Mouse (Mus musculus) liver, adult 2 months (tissue): Measurements from ENCODE around the gene Map3k15.
A peak's percentile ranks its signal among the peaks of the same experiment; 100 is the strongest.

Experiments used
- CTCF ChIP-seq: fragments of 200-500 bp; IDR thresholded peaks from 2 replicates; pipeline ENCODE4 v1.5.1; 2011; ENCODE audit warnings: low read depth, low read length, control low read depth
- POLR2A ChIP-seq: fragments of 200-500 bp; IDR thresholded peaks from 2 replicates; pipeline ENCODE4 v1.6.1; 2011; ENCODE audit warnings: low read length, control low read depth; ENCODE audit not compliant: insufficient read depth; ENCODE audit errors: extremely low read depth

DNA sequence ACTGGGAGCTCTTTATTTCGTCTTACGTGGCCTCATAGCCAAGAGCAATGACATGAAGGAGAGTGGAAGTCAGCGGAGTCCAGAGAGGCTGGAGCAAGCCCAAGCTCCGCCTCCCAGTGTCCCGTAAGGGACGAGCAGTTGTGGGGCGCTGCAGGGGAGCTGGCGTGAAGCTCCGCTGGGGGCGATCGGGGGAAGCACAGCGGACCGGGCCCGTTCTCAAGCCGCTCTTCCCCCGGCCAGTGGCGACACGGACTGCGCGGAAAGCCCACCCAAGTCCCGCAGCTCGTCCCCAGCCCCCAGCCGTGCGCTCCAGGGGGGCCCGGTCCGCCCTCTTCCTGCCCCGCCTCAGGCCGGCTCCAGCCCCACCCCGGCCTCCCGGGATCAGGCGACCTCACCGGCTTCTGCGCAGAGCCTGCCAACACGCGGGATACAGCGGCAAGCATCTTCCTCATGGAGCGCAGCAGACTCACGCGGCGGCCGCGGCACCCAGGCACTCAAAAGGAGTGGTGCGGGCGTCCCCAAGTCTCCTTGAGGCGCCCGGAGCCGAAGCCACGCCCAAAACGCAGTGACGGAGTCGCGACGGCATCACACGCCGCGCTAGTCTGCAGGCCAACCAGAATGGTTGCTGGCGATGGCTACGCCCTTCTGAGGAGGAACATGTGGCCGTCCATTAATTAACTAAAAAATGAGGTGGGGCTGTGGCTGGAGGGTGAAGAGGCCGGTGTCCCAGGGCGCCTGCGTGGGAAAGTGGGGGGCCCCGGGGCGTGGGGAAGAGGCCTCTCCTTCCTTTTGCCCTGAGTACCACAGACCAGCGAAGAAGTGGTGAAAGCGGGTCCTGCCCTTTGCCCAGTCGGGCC is 149.9 kb downstream of the Map3k15 start, which contains the start of gene Pdha1:
- TF ChIP-seq CTCF (no peak), POLR2A (peak; percentile 31; the same call in 1 of the 2 replicates)
